Mouse (Mus musculus): ENCODE results near the gene Gm9821.

Gm9821 gene

GRCm38 (mm10) chr2:91945483-91945882 lies at the start of gene Gm9821:
Gene Gm9821 (plus strand): TSS chr2:91945703.
- no peak for DNase-seq (ENCODE audit: low spot score)

GRCm38 (mm10) chr2:91897968-91898367 lies 47.5 kb upstream of the Gm9821 start:
- DNase-seq (ENCODE audit: low spot score): no peak

- no peak for DNase-seq (ENCODE audit: low spot score)
These were observed 46.4 kb upstream of the Gm9821 start for GRCm38 (mm10) chr2:91899141-91899540.

- DNase-seq (ENCODE audit: low spot score): no peak
These were observed 45.1 kb upstream of the Gm9821 start for GRCm38 (mm10) chr2:91900431-91900830.

- no peak for DNase-seq (ENCODE audit: low spot score)
These were observed 43.2 kb upstream of the Gm9821 start for GRCm38 (mm10) chr2:91902336-91902735.

GRCm38 (mm10) chr2:91903171-91903925 lies 42.2 kb upstream of the Gm9821 start:
- DNase-seq (ENCODE audit: low spot score): no peak

- no peak for DNase-seq (ENCODE audit: low spot score)
These were observed 40.7 kb upstream of the Gm9821 start for GRCm38 (mm10) chr2:91904618-91905307.

- DNase-seq (ENCODE audit: low spot score): no peak
These were observed 39.4 kb upstream of the Gm9821 start for GRCm38 (mm10) chr2:91906141-91906540.

GRCm38 (mm10) chr2:91912616-91913015 lies 32.9 kb upstream of the Gm9821 start:
- no peak for DNase-seq (ENCODE audit: low spot score)

- DNase-seq (ENCODE audit: low spot score): no peak
These were observed 32.0 kb upstream of the Gm9821 start for GRCm38 (mm10) chr2:91913328-91914110.

GRCm38 (mm10) chr2:91916346-91916977 lies 29.0 kb upstream of the Gm9821 start:
- DNase-seq (ENCODE audit: low spot score): no peak

GRCm38 (mm10) chr2:91917096-91917495 lies 28.4 kb upstream of the Gm9821 start:
- DNase-seq (ENCODE audit: low spot score): no peak

GRCm38 (mm10) chr2:91920130-91920529 lies 25.4 kb upstream of the Gm9821 start:
- no peak for DNase-seq (ENCODE audit: low spot score)

GRCm38 (mm10) chr2:91921181-91921789 lies 24.2 kb upstream of the Gm9821 start:
- no peak for DNase-seq (ENCODE audit: low spot score)

GRCm38 (mm10) chr2:91921790-91922570 lies 23.5 kb upstream of the Gm9821 start:
- DNase-seq (ENCODE audit: low spot score): no peak

GRCm38 (mm10) chr2:91922586-91923414 lies 22.7 kb upstream of the Gm9821 start:
- no peak for DNase-seq (ENCODE audit: low spot score)

- DNase-seq (ENCODE audit: low spot score): no peak
These were observed 21.8 kb upstream of the Gm9821 start for GRCm38 (mm10) chr2:91923415-91924337.

- no peak for DNase-seq (ENCODE audit: low spot score)
These were observed 20.8 kb upstream of the Gm9821 start for GRCm38 (mm10) chr2:91924726-91925125.

- DNase-seq (ENCODE audit: low spot score): no peak
These were observed 20.1 kb upstream of the Gm9821 start for GRCm38 (mm10) chr2:91925442-91925841.

Data from layer of hippocampus, adult 9-10 months (tissue).